Mouse (Mus musculus) ES-E14 (cell line): ENCODE results near the gene Cd200.

Experiments used
- CHD2 ChIP-seq: IDR thresholded peaks from 2 replicates; pipeline ENCODE4 v1.6.1; 2014; ENCODE audit warnings: mild to moderate bottlenecking, low read depth, low read length, inconsistent platforms
- HCFC1 ChIP-seq: IDR thresholded peaks from 2 replicates; pipeline ENCODE4 v1.6.1; 2012; ENCODE audit warnings: low read length, inconsistent platforms, borderline replicate concordance; ENCODE audit not compliant: insufficient read depth
- MAFK ChIP-seq: IDR thresholded peaks from 2 replicates; pipeline ENCODE4 v1.6.1; 2014; ENCODE audit warnings: mild to moderate bottlenecking, low read depth, low read length, inconsistent platforms; ENCODE audit not compliant: insufficient read depth
- ZNF384 ChIP-seq: IDR thresholded peaks from 2 replicates; pipeline ENCODE4 v1.6.1; 2012; ENCODE audit warnings: low read depth, low read length, inconsistent platforms

DNA sequence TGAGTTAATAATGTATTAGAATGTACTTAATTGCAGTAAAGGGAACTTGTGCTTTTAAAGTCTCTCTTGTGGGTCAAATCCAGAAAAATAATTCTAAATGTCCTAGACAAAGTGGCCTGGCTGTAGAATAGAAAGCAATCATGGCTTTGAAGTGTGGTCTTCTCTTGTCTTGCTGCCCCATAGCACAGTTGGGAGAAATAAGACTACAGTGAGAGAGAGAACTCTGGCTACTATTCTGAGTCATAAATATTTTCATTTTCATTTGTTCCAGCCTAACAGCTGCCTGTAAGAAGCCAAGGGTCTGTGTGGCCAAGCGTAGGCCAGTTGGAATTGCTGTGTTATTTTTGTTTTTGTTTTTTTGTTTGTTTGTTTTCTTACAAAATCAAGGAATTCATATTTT lies 44.2 kb downstream of the Cd200 start:
- TF ChIP-seq MAFK (no peak), HCFC1 (no peak), CHD2 (no peak), ZNF384 (no peak)
